Mouse (Mus musculus) myocyte (in vitro differentiated cells): ENCODE measurements around the gene Spata31d1a.

Source experiments
- E2F4 ChIP-seq: IDR thresholded peaks from one replicate; pipeline ENCODE4 v1.6.1; 2011; ENCODE audit warnings: mild to moderate bottlenecking, control low read depth, moderate library complexity; ENCODE audit not compliant: insufficient read depth
- POLR2A ChIP-seq: IDR thresholded peaks from one replicate; pipeline ENCODE4 v1.6.1; 2011; ENCODE audit warnings: low read depth, mild to moderate bottlenecking, control low read depth, moderate library complexity; ENCODE audit not compliant: insufficient read length
- POLR2AphosphoS2 ChIP-seq: IDR thresholded peaks from one replicate; pipeline ENCODE4 v1.6.1; 2011; ENCODE audit warnings: low read depth, control low read depth; ENCODE audit not compliant: insufficient read length
- TCF12 ChIP-seq: IDR thresholded peaks from one replicate; pipeline ENCODE4 v1.6.1; 2011; ENCODE audit warnings: mild to moderate bottlenecking, control low read depth; ENCODE audit not compliant: poor library complexity, insufficient read depth, severe bottlenecking
- USF1 ChIP-seq: IDR thresholded peaks from one replicate; pipeline ENCODE4 v1.6.1; 2011; ENCODE audit warnings: low read depth, mild to moderate bottlenecking, control low read depth, moderate library complexity

DNA sequence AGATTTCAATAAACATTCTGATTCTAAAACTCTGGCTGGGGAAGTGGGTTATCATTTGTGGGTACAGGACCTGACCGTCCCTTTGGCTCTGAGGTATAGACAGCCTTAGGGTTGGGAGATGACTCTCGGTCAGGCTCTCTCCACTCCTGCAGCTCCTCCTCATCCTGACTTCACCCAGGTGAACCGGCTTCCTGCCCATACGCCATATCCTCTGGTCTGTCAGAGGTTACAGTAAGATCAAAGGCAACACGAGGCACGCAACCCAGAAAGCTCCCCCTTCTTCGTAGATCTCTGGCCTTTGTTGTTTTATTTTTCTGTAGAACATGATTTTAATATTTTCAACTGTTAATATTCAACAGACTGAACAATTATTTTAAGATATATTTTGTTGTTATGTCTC, 14.3 kb downstream of the Spata31d1a start:
- TF ChIP-seq POLR2AphosphoS2 (no peak), E2F4 (no peak), POLR2A (no peak), TCF12 (no peak), USF1 (no peak)
